Mouse (Mus musculus) liver, postnatal 0 days (tissue): Measurements from ENCODE around the gene Gm20388. TPM values are rescaled to one million over a fixed set of nuclear protein-coding genes. Genes with fewer than 3 reads are reported as not detected.

Experiments used
- ATAC-seq: fragments of 200-750 bp; cut with Nextera tagmentation; 2 replicates; pipeline ENCODE4 v1.8.0; 2017; ENCODE audit warnings: mild to moderate bottlenecking, moderate library complexity
- DNase-seq: peaks from one replicate; pipeline ENCODE4 v3.0.0-alpha.2; 2016
- H3K27ac ChIP-seq: fragments of 300-500 bp; sonication (generic); 2 replicates; pipeline ENCODE4 v1.5.1; 2014; ENCODE audit warnings: antibody characterized with exemption, moderate library complexity, mild to moderate bottlenecking, low read depth
- H3K27me3 ChIP-seq: fragments of 300-500 bp; sonication (generic); 2 replicates; pipeline ENCODE4 v1.6.1; 2014; ENCODE audit warnings: low read length, control low read depth, mixed read lengths; ENCODE audit not compliant: insufficient read depth
- H3K36me3 ChIP-seq: fragments of 300-500 bp; sonication (generic); replicated peaks from 2 replicates; pipeline ENCODE4 v1.6.1; 2014; ENCODE audit warnings: mild to moderate bottlenecking, control low read depth, low read length, moderate library complexity, mixed read lengths; ENCODE audit not compliant: insufficient read depth
- H3K4me1 ChIP-seq: fragments of 300-500 bp; sonication (generic); 2 replicates; pipeline ENCODE4 v1.6.1; 2014; ENCODE audit warnings: antibody characterized with exemption, mild to moderate bottlenecking, control low read depth; ENCODE audit not compliant: insufficient read depth
- H3K4me2 ChIP-seq: fragments of 300-500 bp; sonication (generic); 2 replicates; pipeline ENCODE4 v1.6.1; 2014; ENCODE audit warnings: low read depth, mild to moderate bottlenecking, low read length, moderate library complexity, mixed read lengths
- H3K4me3 ChIP-seq: fragments of 300-500 bp; sonication (generic); 2 replicates; pipeline ENCODE4 v1.5.1; 2014; ENCODE audit warnings: low read depth, low read length
- H3K9ac ChIP-seq: fragments of 300-500 bp; sonication (generic); replicated peaks from 2 replicates; pipeline ENCODE4 v1.6.1; 2014; ENCODE audit warnings: mild to moderate bottlenecking, moderate library complexity
- H3K9me3 ChIP-seq: fragments of 300-500 bp; sonication (generic); 2 replicates; pipeline ENCODE4 v1.6.1; 2016; ENCODE audit warnings: mild to moderate bottlenecking, control low read depth, low read length, mixed read lengths
- CTCF ChIP-seq: sonication (generic); IDR thresholded peaks from 2 replicates; pipeline ENCODE4 v1.5.1; 2016; ENCODE audit warnings: antibody characterized with exemption, low read depth
- EP300 ChIP-seq: IDR thresholded peaks from 2 replicates; pipeline ENCODE4 v1.6.1; 2016; ENCODE audit warnings: antibody characterized with exemption, low read depth, mild to moderate bottlenecking
- whole genome bisulfite sequencing: fragments of 180-500 bp; shearing (Covaris S2); extraction: QIAGEN DNeasy Blood & Tissue Kit; methylation state at CpG from one replicate; pipeline ENCODE4 v1.1.7; 2014; ENCODE audit not compliant: insufficient replicate concordance; 5-methylcytosine and 5-hydroxymethylcytosine counted together
- polyA plus RNA-seq: library from polyadenylated mRNA; unstranded; fragments of >200 nt; fragmentation: Nextera tagmentation; extraction: Ambion mirVana; gene quantifications from 2 replicates; pipeline ENCODE4 v1.2.1, GENCODE M21; 2015

Gm20388 gene
- polyA plus RNA-seq, 1 experiment from 2014 or later, result not detected

DNA sequence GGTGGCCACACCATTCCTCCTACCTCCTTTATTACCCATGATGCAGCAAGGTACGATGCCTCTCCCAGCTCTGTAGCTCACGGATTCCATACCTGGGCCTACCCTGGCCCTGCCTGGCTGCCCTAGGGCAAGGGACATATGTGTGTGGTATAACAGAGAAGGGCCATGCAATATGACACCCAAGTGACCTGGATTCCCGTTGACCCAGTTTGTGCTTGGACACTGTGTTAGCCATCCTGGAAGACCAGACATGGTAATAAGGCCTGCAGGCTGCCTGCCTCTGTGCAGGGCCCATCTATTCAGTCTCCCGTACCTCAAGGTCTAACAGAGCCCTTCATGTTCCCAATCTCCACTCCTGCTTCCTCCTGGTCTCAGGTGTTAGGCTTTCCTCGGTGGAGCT lies 517.9 kb downstream of the Gm20388 start:
- H3K9ac ChIP-seq, result no peak overlapping the region
- H3K4me3 ChIP-seq, result no peak overlapping the region
- no peaks in the 10 kb centered on the region for H3K36me3 ChIP-seq
- no peak overlapping the region for H3K27ac ChIP-seq
- H3K4me1 ChIP-seq, result peaks cover 11% of the 10 kb centered on the region
- H3K4me2 ChIP-seq, result no peak overlapping the region
- ATAC-seq (no peak), DNase-seq (no peak)
- WGBS, result 83% methylated on average over 5 of the region's 5 CpGs
- TF ChIP-seq EP300 (no peak), CTCF (no peak)
- no peaks in the 10 kb centered on the region for H3K27me3 ChIP-seq
- H3K9me3 ChIP-seq, result peaks cover under 1% of the 10 kb centered on the region; the same call in 1 of the 2 replicates

DNA sequence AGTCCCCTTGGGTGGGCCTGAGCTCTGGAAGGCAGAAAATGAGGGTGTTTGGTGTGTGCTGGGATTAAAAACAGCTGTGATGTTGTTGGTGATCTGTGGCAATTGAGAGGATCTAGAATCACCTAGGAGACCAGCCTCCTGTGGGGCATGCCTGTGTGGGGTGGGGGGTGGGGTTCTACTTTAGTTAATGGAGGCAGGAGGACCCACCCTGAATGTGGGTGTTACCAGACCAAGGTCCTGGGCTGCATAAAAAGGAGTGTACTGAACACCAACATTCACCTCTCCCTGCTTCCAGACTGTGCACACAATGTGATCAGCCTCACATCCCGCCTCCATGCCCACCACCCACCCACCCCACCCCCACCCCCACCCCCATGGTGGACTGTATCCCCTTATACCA lies 518.5 kb downstream of the Gm20388 start:
- Histone ChIP-seq H3K27ac (no peak overlapping the region), H3K4me3 (no peak overlapping the region), H3K36me3 (no peaks in the 10 kb centered on the region), H3K27me3 (no peaks in the 10 kb centered on the region), H3K9ac (no peak overlapping the region), H3K4me1 (peaks cover 11% of the 10 kb centered on the region), H3K4me2 (no peak overlapping the region), H3K9me3 (peaks cover 4% of the 10 kb centered on the region; the same call in 1 of the 2 replicates)
- ATAC-seq (no peak), DNase-seq (no peak)
- 63% methylated on average over 1 of the region's 1 CpGs for WGBS
- no peak for TF ChIP-seq EP300
- TF ChIP-seq CTCF, result no peak

DNA sequence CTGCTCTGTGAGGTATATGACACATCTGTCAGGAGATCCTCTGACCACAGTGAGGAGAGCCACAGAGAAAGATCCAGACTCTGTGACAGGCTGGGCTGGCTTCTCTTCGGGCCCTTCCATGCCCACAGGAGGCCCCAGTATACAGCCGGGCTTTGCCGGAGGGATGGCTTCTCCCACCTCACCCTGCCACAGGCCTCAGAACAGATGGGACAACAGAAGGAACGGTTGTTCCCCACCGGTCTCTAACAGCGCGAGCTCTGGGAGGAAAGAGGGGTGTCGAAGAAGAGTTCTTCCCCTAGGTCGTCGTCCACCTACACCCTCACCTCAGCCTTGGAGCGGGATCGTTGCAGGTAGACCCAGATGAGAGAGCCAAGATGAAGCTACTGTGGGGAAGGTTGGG lies 520.4 kb downstream of the Gm20388 start:
- no peak for ATAC-seq
- no peak for DNase-seq
- peaks cover 4% of the 10 kb centered on the region; the same call in 1 of the 2 replicates for H3K9me3 ChIP-seq
- no peaks in the 10 kb centered on the region for H3K36me3 ChIP-seq
- no peak overlapping the region for H3K27ac ChIP-seq
- H3K4me2 ChIP-seq, result no peak overlapping the region
- TF ChIP-seq EP300, result no peak
- peaks cover 12% of the 10 kb centered on the region for H3K4me1 ChIP-seq
- WGBS, result 91% methylated on average over 12 of the region's 12 CpGs
- H3K27me3 ChIP-seq, result no peaks in the 10 kb centered on the region
- no peak overlapping the region for H3K4me3 ChIP-seq
- no peak overlapping the region for H3K9ac ChIP-seq

DNA sequence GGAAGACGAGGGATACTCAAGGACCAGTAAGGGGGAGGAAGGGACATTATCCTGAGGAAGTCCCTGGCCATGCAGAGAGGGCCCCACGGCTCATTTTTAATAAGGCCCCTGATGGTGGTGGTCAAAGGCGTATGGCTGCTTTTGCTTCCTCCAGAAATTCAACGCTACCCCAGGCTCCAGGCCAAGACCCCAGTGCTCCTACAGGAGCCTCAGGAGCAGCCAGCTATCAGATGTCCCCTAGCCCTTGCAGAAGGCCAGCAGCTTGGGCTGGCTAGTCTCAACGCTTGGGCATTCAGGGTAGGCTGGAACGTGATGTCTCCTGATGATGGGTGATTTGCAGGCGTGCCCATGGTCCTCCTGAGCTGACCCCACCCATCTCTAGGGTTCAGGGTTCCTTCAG lies 521.8 kb downstream of the Gm20388 start:
- no peak overlapping the region for H3K27ac ChIP-seq
- H3K9ac ChIP-seq, result no peak overlapping the region
- DNase-seq (no peak), ATAC-seq (no peak)
- no peak overlapping the region for H3K4me3 ChIP-seq
- WGBS, result 74% methylated on average over 7 of the region's 7 CpGs
- no peaks in the 10 kb centered on the region for H3K27me3 ChIP-seq
- H3K9me3 ChIP-seq, result peaks cover 4% of the 10 kb centered on the region; the same call in 1 of the 2 replicates
- H3K4me1 ChIP-seq, result peaks cover 10% of the 10 kb centered on the region
- no peak overlapping the region for H3K4me2 ChIP-seq
- TF ChIP-seq CTCF (no peak), EP300 (no peak)
- no peaks in the 10 kb centered on the region for H3K36me3 ChIP-seq

DNA sequence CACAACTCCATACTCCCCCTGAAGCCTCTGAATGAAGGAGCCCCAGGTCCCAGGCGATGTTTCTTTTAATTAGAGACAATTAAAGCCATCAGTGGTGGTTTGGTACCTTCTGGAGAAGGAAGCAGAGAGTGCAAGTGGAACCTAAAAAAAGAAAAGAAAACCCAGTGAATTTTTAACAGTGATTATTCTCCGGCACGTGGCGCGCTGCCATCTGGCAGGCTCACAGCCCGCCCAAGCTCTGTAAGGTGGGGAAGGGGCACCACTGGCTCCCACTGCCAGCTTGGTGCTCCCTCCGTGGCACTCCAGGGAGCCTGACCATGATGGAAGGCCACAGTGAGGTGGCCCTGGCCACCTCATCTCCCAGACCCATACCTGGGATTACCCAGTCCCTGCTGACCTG lies 522.5 kb downstream of the Gm20388 start:
- WGBS, result 85% methylated on average over 7 of the region's 7 CpGs
- H3K4me1 ChIP-seq, result peaks cover 16% of the 10 kb centered on the region

DNA sequence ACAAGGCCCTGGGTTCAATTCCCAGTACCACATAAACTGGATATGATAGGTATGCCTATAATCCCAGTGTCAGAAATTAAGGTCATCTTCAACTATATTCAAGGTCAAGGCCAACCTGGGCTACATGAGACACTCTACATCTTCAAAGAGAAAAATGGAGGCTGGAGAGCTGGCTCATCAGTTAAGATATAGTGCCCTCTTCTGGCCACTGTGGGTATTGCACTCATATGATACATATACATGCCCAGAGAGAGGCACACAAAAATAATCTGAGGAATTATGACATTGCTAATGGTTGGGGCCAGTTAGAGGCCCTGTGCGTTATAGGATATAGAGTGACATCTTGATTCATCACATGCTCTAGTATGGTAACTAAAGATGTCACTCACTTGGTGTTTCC lies 523.1 kb downstream of the Gm20388 start:
- no peaks in the 10 kb centered on the region for H3K27me3 ChIP-seq
- H3K4me3 ChIP-seq, result no peak overlapping the region
- H3K9me3 ChIP-seq, result peaks cover 4% of the 10 kb centered on the region; the same call in 1 of the 2 replicates
- no peak overlapping the region for H3K4me2 ChIP-seq
- TF ChIP-seq EP300, result no peak
- TF ChIP-seq CTCF, result peak; percentile 73
- H3K27ac ChIP-seq, result no peak overlapping the region
- no peak overlapping the region for H3K9ac ChIP-seq
- H3K36me3 ChIP-seq, result no peaks in the 10 kb centered on the region
- 89% methylated on average over 1 of the region's 1 CpGs for WGBS
- no peak for ATAC-seq
- H3K4me1 ChIP-seq, result peaks cover 16% of the 10 kb centered on the region
- peak; percentile 53 for DNase-seq

More for the DNA sequence above, 522.5 kb downstream of the Gm20388 start:
- Histone ChIP-seq H3K36me3 (no peaks in the 10 kb centered on the region), H3K27ac (no peak overlapping the region), H3K4me3 (no peak overlapping the region), H3K9me3 (peaks cover 4% of the 10 kb centered on the region; the same call in 1 of the 2 replicates), H3K4me2 (no peak overlapping the region), H3K9ac (no peak overlapping the region), H3K27me3 (no peaks in the 10 kb centered on the region)
- no peak for ATAC-seq
- no peak for TF ChIP-seq EP300
- no peak for TF ChIP-seq CTCF
- no peak for DNase-seq

DNA sequence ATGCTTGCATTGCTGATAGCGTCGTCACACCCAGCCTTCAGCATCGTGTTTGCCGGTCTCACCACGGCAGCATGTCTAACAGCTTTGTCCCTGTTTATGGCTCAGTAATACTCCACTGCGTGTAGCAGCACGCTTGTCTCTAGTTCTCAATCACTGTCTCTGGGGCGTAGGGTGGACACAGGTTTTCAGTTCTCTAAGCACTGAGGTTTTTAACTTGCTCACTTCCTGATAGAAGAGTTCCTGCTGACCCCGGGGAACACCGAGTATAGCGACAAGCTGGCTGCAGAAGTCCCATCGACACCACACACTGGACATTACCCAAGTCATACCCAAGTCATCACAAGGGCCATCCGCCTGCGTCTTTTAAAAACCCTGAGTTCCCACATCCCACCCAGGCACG lies 525.1 kb downstream of the Gm20388 start:
- TF ChIP-seq CTCF (no peak), EP300 (no peak)
- DNase-seq (no peak), ATAC-seq (peak; percentile 13; the same call in 1 of the 2 replicates)
- peaks cover 16% of the 10 kb centered on the region for H3K4me1 ChIP-seq
- H3K9ac ChIP-seq, result no peak overlapping the region
- no peak overlapping the region for H3K27ac ChIP-seq
- H3K4me2 ChIP-seq, result 0 out of 2 replicates have a peak overlapping the region, but pooled peaks have one; percentile 22
- no peaks in the 10 kb centered on the region for H3K36me3 ChIP-seq
- H3K9me3 ChIP-seq, result peaks cover 4% of the 10 kb centered on the region; the same call in 1 of the 2 replicates
- 79% methylated on average over 15 of the region's 15 CpGs for WGBS
- H3K27me3 ChIP-seq, result no peaks in the 10 kb centered on the region
- no peak overlapping the region for H3K4me3 ChIP-seq
